Mouse (Mus musculus) gastrocnemius, adult 8-10 months (tissue): ENCODE results near the gene Pirb. TPM values are rescaled to one million over a fixed set of nuclear protein-coding genes. Genes with fewer than 3 reads are reported as not detected.

Experiments
- DNase-seq, 2 experiments: peaks; one replicate each; pipeline ENCODE4 v3.0.0; 2022; ENCODE audit warnings: low spot score in 2 of 2
- total RNA-seq, 4 experiments: library from RNA; stranded (reverse); gene quantifications; 2 replicates each; pipeline ENCODE4 v1.2.4; 2022

Pirb gene
- total RNA-seq, 4 experiments from 2014 or later = 0.15 to 0.63 (median 0.33) TPM

GRCm38 (mm10) chr7:3692987-3693808 is 27.0 kb downstream of the Pirb start, which contains the start of gene Mboat7:
Mboat7 (minus strand) TSS chr7:3693523.
- DNase-seq = peak; percentile 94

DNA sequence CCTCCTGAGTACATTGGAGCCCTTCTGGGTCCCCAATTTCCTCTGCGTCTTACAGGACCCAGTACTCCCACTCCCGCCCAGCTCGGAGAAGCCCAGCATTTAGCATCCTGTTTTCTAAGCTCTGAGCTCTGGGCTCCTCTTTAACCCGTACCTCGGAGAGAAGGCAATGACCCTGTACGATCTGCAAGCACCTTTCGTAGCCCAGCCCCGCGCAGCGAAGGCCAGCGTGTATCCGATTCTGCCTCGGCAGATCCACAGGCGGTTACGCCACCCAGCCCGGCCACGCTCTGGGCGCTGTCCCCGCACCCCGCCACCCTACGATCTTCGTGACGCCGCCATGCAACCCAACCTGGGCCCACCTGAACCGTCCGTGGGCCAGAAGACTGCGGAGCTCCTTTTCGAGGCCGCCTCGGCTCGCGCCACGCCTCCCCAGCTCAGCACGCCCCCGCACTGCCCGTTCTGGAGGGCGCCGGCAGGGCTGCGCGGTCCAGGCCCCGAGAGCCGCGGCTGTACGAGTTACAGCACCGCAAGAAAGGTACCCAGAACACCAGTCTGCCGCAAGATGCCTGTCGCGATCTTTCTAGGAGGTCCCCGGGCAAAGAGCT is 27.7 kb downstream of the Pirb start, which contains the start of gene Tsen34:
Tsen34 (plus strand) TSS at position 482 of the 605 bp plus-strand sequence.
- DNase-seq = no peak

DNA sequence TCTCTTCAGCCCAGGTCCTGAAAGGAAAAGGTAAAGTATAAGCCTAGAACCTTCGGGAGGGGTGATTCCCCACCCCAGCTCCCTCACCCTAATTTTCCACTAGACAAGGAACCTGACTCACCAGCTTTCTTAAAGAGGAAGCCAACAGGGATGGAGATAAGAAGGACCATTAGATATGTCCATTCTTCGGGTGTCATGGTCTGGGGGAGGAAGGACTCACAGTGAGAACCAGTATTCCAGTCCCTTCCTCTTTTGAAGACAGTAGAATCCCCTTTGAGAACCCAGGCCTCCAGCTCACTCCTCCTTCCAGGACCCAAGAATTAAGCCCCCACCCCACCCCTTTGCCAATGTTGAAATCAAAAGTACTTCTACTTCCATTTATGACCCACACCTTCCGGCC is 28.3 kb downstream of the Pirb start:
- no peak for DNase-seq

DNA sequence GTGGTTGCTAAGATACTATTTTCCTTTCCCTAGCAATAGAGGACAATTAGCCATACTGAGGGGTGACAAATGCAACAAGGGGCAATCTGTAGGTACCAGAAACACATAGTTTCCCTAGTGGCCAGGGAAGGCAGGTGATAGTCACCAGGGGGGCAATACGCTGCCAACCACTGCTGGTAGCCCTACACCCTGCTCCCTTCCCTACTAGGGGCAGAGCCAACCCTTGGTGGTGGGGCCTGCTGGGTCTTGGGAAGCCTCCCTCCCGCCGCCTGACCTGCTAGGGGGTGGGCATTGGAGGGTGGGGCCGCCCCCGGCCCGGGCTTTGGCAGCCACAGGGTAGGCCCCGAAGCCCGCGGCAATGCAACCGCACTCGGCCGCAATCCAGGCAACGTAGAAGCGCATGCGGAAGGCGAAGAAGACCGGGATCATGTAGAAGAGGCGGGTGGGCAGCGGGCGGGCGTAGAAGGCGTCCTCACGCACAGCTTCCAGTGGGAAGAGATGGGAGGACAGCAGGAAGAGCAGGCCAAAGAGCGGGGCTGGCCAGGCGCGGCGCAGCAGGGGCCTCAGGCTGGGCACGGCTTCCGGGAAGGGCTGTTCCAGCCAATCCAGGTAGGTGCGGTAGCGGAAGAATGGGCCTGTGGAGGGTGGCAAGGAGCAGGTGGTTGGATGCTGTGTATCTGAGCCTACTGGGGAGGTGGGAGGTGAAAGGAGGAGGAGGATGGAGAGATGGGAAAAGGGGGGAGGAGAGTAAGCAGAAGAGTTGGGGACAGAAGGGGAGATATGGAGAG is 34.6 kb downstream of the Pirb start:
- DNase-seq = no peak

GRCm38 (mm10) chr7:3684698-3685097 is 35.5 kb downstream of the Pirb start:
- no peak for DNase-seq

DNA sequence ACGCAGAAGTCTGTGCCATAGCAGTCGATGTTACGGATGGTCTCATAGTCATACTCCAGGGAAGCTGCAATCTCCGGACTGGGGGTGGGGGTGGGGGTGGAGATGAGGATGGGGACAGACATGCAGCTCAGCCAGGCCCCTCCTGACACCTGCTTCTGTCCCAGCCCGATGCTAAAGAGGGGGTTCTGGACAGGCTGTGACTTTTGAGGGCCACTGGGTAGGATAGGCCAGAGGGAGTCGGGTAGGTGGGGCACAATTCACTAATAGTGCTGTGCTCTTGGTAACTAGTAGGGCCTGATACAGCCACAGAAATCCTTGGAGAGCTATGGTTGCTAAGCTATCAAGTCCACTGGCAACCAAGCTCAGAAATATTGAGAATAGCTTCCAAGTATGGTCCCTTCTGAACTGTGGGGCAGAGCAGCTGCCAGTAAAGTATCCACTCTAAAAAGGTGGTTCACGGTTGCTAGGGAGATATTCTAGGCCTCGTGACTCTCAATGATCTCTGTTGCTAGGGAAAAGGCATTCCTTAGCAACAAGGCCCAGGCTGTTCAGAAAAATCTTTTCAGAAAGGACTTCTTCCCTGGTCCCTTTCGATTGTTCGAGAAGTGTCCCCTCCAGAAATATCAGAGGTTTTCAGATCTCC is 36.2 kb downstream of the Pirb start:
- DNase-seq = no peak

GRCm38 (mm10) chr7:3677342-3677741 is 42.8 kb downstream of the Pirb start, which contains the start of gene Tmc4:
Tmc4 (minus strand) TSS chr7:3677553.
- DNase-seq = no peak

DNA sequence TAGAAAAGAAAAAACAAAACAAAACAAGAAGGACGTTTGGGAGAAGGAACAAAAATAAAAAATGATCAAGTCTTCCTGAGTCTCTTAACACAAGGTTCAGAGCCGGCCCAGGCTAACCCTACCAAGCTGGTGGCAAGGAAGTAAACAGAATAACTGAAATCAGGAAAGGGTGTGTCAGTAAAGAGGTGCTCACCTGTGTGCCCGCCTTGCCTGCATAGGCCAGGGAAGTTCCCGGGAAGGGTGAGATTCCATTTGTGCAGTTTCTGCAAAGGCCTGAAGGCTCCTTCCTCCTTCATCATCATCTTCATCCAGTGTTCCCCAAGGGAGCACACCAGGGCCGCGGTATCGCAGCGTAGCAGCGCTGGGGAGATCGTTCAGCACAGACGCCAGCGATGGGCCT is 43.8 kb downstream of the Pirb start:
- DNase-seq = no peak

GRCm38 (mm10) chr7:3675228-3675548 is 45.0 kb downstream of the Pirb start:
- no peak for DNase-seq

GRCm38 (mm10) chr7:3674507-3675227 is 45.5 kb downstream of the Pirb start:
- DNase-seq = peak; percentile 35 to 62

DNA sequence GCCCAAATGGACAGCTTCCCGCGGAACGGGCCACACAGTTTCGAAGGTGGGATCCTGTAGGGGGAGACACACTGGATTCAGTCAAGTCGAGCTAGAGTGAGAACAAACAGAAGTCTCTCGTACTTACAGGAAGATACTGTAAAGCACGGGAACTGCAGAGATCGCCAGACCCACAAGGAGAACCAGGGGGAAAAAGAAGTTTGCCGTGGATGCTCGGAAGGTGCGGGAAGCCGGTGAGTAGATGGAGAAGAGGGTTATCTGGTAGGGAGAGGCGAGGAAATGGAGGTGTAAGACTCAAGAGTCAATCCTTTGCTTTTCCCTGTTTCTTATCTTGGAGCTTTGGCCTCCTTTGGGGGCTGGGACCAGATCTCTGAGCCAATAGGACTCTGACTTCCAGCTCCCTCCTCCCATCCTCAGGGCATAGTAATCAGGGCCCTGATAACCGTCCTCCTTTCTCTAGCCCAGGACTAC is 53.2 kb downstream of the Pirb start:
- DNase-seq = no peak

DNA sequence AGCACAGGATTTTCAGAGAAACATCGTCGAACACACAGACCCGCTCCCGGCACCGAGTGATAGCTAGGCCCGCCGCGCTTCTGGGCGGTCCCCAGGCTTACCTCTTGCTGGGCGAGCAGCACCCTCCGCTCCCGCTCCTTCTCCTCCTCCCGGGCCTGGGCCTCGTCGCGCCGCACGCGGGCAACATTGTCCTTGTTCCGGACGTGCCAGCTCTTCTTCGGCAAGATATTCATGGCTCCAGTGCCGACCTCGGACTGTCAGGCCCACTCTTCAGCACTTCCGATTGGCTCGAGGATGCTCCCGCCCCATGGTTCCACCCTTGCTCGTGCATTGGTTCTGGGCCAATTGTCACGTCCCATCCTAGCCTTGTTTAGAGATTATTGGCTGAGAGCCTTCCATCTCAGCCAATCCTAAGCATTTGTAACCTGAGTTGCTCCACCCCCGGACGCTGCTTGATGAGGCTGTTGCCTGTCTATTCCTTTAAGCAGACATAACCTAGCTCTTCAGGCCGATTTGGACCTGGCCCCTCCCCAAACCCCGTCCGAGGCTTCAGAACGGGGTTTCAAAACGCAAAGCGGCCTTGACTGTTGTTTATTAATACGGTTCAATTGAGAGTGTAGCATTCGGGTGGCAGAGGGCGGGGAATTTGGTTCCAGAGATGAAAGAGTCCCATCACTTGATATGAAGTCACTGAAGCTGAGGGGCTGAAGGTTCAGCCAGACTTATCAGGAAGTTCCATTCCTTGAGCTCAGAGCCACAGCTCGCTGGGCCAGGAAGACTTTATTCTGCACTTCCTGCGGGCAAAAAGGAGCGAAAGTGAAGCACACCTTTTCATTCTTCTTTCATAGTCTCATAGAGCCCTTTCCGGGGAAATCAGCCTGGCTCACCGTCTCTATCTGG is 54.7 kb downstream of the Pirb start, which contains the start of gene Leng1:
Leng1 (minus strand) TSS at position 626 of the 900 bp plus-strand sequence.
- DNase-seq = peak; percentile 95

GRCm38 (mm10) chr7:3664524-3665214 is 55.5 kb downstream of the Pirb start:
- DNase-seq = no peak

Other genes starting within 250 kb of the Pirb start
- gene Tarm1, start 217.8 kb downstream of the Pirb start, total RNA-seq = not detected
- gene Oscar, start 104.2 kb downstream of the Pirb start, total RNA-seq = not detected
- gene Ndufa3, start 103.0 kb downstream of the Pirb start, total RNA-seq = 1,000 to 10,000 TPM; 1,040 to 1,135 (median 1,076) TPM
- gene Tfpt, start 90.5 kb downstream of the Pirb start, total RNA-seq = 10 to 100 TPM; 10.9 to 13.9 (median 13.3) TPM
- gene Prpf31, start 90.4 kb downstream of the Pirb start, total RNA-seq = 10 to 100 TPM; 17.5 to 24.7 (median 20.8) TPM
- gene Cnot3, start 75.1 kb downstream of the Pirb start, total RNA-seq = 10 to 100 TPM; 13.2 to 17.7 (median 14.8) TPM
- 1 to 10 TPM; 2.8 to 4.8 (median 3.7) TPM for gene Leng1, start 54.6 kb downstream of the Pirb start, total RNA-seq
- under 1 TPM in 3 of 4 experiments, not detected in 1; 0.27 to 0.97 (median 0.40) TPM for gene Tmc4, start 42.8 kb downstream of the Pirb start, total RNA-seq
- 10 to 100 TPM; 25.3 to 34.0 (median 29.0) TPM for gene Tsen34, start 27.5 kb downstream of the Pirb start, total RNA-seq
- 10 to 100 TPM in 1 of 4 experiments, 1 to 10 TPM in 3; 6.7 to 10.3 (median 8.2) TPM for gene Mboat7, start 26.9 kb downstream of the Pirb start, total RNA-seq
- 100 to 1,000 TPM; 403 to 496 (median 426) TPM for gene Rps9, start 16.4 kb downstream of the Pirb start, total RNA-seq
- gene Gm15448, start 105.3 kb upstream of the Pirb start, total RNA-seq = under 1 TPM in 1 of 4 experiments, not detected in 3; 0.20 TPM
- gene Pira2, start 124.7 kb upstream of the Pirb start, total RNA-seq = not detected
- not detected for gene Gm14548, start 177.7 kb upstream of the Pirb start, total RNA-seq
- under 1 TPM in 2 of 4 experiments, not detected in 2; 0.17 to 0.19 TPM for gene Lilra6, start 195.1 kb upstream of the Pirb start, total RNA-seq